Mouse (Mus musculus): ENCODE results near the gene Knstrn. TPM values are rescaled to one million over a fixed set of nuclear protein-coding genes. Genes with fewer than 3 reads are reported as not detected.
A peak's percentile ranks its signal among the peaks of the same experiment; 100 is the strongest.

The Knstrn gene
- total RNA-seq, 2 experiments from 2014 or later: 18.5 to 23.0 TPM

GRCm38 (mm10) chr2:118861454-118862339 is 47.9 kb downstream of the Knstrn start, which contains the start of gene Ivd:
Gene Ivd, plus strand, starts transcription at chr2:118861954.
- peak; percentile 77 to 91 for DNase-seq (ENCODE audit: low spot score in 2 of 2)

GRCm38 (mm10) chr2:118862340-118862675 is 48.5 kb downstream of the Knstrn start:
- no peak for DNase-seq (ENCODE audit: low spot score in 2 of 2)

- DNase-seq (ENCODE audit: low spot score in 2 of 2): no peak
Measured at GRCm38 (mm10) chr2:118870601-118871000, 56.8 kb downstream of the Knstrn start.

DNA sequence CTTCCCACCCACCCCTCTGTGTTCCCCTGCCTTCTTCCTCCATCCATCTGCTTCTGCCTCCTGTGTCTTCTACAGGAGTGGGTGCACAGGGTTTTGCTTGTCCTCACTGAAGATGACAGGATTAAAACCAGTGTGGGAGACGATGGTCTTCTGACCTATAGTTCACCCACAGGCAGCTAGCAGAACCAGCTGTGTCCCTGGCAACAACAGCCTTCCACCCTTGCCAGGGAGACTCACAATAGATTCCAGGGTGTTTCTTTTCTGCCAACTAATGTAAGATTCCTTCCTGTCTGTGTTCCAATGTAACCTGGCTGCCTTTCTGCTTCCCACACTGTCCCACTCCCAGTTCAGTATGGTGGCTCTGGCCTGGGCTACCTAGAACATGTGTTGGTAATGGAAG is 57.2 kb downstream of the Knstrn start:
- no peak for DNase-seq (ENCODE audit: low spot score in 2 of 2)

DNA sequence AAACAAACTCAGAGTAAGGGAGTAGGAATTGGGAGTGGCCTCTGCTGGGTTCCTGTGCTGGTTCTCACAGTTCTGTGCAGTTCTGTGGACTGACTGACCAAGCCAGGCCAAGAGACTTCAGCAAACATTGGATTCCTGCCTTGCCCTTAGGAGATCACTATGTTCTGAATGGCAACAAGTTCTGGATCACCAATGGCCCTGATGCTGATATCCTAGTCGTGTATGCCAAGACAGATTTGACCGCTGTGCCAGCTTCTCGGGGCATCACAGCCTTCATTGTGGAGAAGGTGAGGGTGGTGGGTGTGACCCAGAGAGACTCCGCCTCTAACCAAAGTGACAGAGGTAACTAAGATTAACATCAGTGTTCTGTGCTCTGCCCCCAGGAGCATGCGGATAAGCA is 59.2 kb downstream of the Knstrn start:
- no peak for DNase-seq (ENCODE audit: low spot score in 2 of 2)

DNA sequence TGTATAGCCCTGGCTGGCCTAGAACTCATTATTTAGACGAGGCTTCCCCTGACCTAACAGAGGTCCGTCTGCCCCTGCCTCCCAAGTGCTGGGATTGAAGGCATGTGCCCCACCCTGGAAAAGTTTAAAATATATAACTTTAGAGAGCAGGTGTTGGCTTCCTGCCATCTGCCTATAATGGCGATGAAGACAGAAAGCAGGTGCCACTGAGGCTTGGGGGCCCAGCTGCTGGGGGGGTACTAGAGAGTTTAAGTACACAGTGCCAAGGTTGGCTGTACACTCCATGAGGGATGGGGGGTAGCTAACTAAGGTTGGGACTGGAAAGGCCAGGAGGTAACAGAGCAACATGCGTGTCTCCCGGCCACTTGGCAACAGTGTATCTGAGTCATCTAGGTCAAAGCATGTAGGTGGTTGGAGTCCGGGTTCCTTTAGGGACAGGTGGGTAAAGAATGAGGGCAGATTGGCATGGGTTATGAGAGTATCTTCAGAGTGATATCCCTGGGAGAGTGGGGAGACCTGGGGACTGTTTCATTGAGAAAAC is 60.2 kb downstream of the Knstrn start:
- DNase-seq (ENCODE audit: low spot score in 2 of 2): no peak

DNA sequence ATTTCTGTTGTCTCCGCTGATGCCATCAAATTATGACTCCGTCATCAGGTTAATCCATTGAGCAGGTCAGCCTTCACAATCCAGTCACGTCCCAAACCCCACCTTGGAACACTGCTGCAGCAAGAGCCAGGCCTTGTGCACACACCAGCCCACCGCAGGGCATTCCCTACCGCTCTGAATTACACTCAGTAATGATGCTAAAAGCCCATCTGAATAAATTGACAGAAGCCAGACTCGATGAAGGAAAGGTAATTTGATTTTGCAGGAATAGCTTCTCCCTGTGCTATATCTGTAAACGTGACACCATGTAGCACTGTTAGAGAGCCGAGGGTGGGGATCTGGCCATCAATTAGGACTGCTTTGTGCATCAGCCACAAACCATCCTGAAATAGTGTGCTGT is 61.5 kb downstream of the Knstrn start:
- DNase-seq (ENCODE audit: low spot score in 2 of 2): no peak

- no peak for DNase-seq (ENCODE audit: low spot score in 2 of 2)
Measured at GRCm38 (mm10) chr2:118876453-118876852, 62.6 kb downstream of the Knstrn start.

- DNase-seq (ENCODE audit: low spot score in 2 of 2): no peak
Measured at GRCm38 (mm10) chr2:118881019-118881418, 67.2 kb downstream of the Knstrn start.

- DNase-seq (ENCODE audit: low spot score in 2 of 2): no peak
Measured at GRCm38 (mm10) chr2:118881956-118882355, 68.2 kb downstream of the Knstrn start.

DNA sequence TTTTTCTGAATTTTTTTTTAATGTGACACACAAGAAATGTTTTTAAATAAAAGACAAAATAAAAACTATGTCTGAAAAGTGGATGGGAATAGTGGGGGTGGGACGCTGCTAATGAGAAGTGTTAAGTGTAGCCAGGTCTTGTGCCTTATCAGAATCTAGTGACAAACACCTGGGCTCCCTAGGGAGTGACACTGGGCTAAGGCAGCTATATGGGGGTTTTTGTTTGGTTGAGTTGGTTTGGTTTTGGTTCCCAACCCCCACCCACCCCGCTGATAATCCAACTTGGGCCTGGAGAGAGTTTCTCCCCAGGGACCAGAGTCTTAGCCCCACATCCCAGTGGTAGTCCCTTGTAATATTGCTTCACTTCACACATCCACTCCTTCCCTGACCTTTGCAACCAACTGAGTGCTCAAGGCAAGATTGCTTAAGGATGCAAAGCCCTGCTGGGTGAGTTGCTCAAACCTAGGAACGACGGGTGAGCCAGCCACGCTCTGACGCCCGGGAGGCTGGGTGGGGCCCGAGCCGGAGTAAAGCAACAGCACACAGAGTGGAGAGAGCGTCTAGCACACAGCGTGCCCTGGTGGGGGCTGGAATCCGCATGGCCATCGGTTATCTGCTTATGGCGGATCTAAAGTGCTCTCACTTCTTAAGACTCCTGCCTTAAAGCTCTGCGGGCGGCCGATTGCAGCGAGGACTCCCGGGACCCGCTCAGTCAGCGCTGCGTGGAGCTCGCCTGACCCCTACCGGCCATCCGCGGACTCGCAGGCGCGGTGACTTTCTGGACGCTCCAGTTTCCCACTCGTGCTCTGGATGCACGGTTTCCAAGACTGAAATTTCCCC is 69.3 kb downstream of the Knstrn start:
- peak; percentile 82 to 84 for DNase-seq (ENCODE audit: low spot score in 2 of 2)

GRCm38 (mm10) chr2:118887440-118887839 is 73.6 kb downstream of the Knstrn start:
- DNase-seq (ENCODE audit: low spot score in 2 of 2): no peak

DNA sequence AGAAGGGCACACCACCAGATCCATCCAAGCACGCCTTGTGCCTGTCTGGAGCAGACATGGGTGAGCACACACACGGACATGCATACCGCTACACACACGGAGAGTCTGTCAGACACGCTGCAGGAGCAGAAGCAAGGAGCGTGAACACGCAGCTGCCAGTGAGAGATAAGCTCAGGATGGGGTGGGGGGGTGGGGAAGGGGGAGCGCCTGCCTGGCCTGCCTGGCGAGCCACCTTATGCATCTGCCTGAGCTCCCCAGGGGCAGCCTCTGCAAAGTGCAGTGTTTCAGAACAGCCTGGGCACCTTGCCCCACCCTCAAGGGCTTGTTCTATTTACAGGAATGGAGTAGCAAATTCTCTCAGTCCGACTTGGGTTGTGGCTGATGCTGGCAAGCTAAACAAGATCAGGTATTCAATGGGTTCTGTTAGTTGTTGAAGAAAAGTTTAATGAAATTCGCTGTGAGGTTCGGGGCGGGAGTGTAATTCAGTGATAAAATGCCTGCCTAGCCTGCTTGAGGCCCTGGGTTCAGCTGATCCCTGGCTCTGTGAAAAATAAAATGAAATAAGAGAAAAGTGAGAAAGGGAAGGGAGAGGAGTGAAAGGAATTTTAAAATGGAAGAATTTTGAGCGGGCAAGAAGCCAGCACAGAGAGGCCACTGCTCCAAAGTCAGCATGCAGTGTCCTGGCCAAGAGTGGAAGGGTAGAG is 74.2 kb downstream of the Knstrn start:
- DNase-seq (ENCODE audit: low spot score in 2 of 2): no peak

DNA sequence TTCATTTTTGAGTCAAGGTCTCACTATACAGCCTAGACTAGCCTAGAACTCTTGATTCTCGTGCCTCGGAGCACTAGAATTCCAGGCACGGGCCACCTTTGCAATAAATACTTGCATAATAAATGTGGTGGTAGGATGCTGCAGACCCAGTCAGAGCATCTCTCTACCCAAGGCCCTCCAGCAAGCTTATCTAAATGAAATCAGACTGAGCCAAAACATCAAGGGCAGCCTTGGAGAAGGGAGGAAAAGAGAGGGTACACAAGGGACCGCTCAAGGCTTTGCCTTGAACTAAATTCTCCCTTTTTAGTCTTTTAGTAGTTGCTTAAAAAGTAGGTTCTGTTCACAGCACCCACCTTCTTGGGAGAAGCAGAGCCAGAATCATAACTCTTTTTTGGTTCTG is 77.4 kb downstream of the Knstrn start:
- no peak for DNase-seq (ENCODE audit: low spot score in 2 of 2)

DNA sequence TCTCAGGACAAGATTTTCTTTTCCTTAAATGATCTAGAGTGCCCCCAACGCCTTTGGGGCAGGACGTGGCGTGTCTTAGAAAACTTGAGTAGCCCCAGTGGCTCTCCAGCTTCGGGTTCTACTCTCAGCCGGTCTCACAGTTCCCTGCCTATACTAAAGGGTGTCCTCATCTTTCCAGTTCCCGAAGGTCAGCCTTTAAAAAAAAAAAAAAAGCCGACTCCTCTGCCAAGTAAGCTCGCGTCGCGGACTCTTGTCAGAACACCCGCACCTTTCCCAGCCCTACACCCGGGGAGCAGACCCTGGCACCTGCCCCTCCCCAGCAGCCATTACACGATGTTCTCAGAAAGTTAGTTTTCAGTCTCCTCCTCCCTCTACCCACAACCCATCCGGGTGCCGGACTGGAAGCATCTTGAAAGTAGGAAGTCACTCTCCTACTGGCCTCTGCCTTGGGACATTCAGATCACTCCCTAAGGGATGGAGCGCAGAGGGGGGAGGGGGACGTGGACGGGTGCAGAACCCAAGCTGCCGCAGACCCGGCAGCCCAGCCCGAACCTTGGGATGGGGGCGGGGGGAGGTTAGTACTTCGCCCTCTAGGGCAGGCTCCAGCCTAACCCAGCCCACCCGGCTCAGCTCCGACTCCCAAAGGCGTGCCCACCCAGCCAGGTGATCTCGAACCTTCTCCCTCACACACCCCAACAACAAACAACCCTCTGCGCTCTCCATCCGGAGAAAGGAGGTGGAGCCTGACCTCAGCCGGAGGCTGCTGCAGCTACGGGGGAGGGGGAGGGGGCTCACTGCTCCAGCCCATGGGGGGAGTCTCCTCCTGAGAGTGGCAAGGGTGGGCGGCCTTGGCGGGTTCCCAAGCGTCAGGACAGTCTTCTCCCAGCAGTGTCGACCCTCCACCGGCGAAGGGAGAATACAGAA is 82.4 kb downstream of the Knstrn start:
- no peak for DNase-seq (ENCODE audit: low spot score in 2 of 2)

DNA sequence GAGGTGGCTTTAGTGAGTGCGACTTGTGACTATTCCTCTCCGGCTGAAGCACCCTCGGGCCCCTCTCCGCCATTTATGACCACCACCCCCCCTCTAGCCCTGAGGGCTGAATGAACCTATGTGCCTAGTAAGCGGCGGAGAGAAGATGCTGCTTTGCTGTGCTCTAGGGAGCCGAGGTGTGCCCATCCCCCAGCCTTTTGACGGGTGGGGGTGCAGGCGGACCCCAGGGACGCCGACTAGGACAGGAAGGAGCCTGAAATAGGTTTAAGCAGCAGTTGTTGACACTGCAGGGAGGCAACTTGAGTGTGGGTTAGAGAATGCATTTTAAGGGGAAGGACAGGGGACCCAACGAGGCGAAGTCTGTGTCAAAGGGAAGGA is 83.1 kb downstream of the Knstrn start:
- DNase-seq (ENCODE audit: low spot score in 2 of 2): no peak

- DNase-seq (ENCODE audit: low spot score in 2 of 2): no peak
Measured at GRCm38 (mm10) chr2:118897392-118897791, 83.6 kb downstream of the Knstrn start.

DNA sequence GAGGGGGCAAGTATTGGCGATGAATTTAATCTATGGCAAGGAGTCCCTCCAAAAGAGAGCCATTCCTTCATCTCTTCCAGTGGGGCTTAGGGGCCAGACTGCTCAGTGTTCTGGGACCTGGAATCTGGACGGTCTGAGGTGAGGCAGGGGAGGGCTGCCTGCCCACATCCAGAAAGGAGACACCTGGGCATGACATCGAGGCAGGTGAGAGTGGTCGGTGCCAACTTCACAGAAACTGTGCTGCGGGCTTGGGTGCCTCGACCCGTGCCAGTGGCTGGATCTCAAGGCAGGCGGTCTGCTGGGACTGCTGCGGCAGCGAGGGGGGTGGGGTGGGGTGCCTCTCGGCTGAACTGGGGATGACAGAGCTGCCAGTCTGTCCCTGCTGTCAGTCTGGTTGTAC is 84.0 kb downstream of the Knstrn start:
- DNase-seq (ENCODE audit: low spot score in 2 of 2): no peak

- DNase-seq (ENCODE audit: low spot score in 2 of 2): no peak
Measured at GRCm38 (mm10) chr2:118898771-118899170, 85.0 kb downstream of the Knstrn start.

- DNase-seq (ENCODE audit: low spot score in 2 of 2): no peak
Measured at GRCm38 (mm10) chr2:118899306-118899705, 85.5 kb downstream of the Knstrn start.

All from gastrocnemius, postnatal 4 days (tissue).